Mouse (Mus musculus) liver, embryonic 14.5 days (tissue): ENCODE measurements around the gene Fam89b.

Source experiments
- CTCF ChIP-seq: IDR thresholded peaks from 2 replicates; pipeline ENCODE4 v1.5.1; 2016; ENCODE audit warnings: antibody characterized with exemption, low read depth, control low read depth
- EP300 ChIP-seq: IDR thresholded peaks from 2 replicates; pipeline ENCODE4 v1.6.1; 2016; ENCODE audit warnings: antibody characterized with exemption, low read depth

- TF ChIP-seq EP300 (no peak), CTCF (no peak)
Observed at GRCm38 (mm10) chr19:5689088-5689428, 40.4 kb downstream of the Fam89b start.
